Mouse (Mus musculus): ENCODE results near the gene Pim3. TPM values are rescaled to one million over a fixed set of nuclear protein-coding genes. Genes with fewer than 3 reads are reported as not detected.
"Not testable (repeated sequence)": the region's sequence is repeated elsewhere in the genome, so short reads cannot be mapped to it uniquely, and the experiment has no call there.

The Pim3 gene
- polyA plus RNA-seq (2015; fragmentation: Nextera tagmentation; extraction: Ambion mirVana) = 45.6 and 47.2 TPM in 2 replicates

- Histone ChIP-seq H3K36me3 (peaks cover 27% of the 10 kb centered on the region), H3K4me1 (replicated peaks) (peaks cover 30% of the 10 kb centered on the region), H3K9me3 (no peaks in the 10 kb centered on the region), H3K27me3 (no peaks in the 10 kb centered on the region), H3K27ac (peak within 1 kb of the TSS; percentile 98), H3K4me3 (peak within 1 kb of the TSS; percentile 93), H3K9ac (peak within 1 kb of the TSS; percentile 94), H3K4me2 (peak within 1 kb of the TSS; percentile 88)
- under 1% methylated on average over 107 of the region's 107 CpGs for WGBS
- ATAC-seq (ENCODE audit: low FRiP score) = peak; percentile 84
Measured at GRCm38 (mm10) chr15:88861772-88862622, at the start of gene Pim3. Gene Pim3, plus strand, starts transcription at chr15:88862186.

GRCm38 (mm10) chr15:88813262-88813661 lies 48.7 kb upstream of the Pim3 start:
- H3K4me3 ChIP-seq = no peak overlapping the region
- H3K4me2 ChIP-seq = no peak overlapping the region
- peaks cover 70% of the 10 kb centered on the region for H3K36me3 ChIP-seq
- H3K9ac ChIP-seq = no peak overlapping the region
- no peaks in the 10 kb centered on the region for H3K27me3 ChIP-seq
- 95% methylated on average over 3 of the region's 3 CpGs for WGBS
- ATAC-seq (ENCODE audit: low FRiP score) = no peak
- no peaks in the 10 kb centered on the region for H3K9me3 ChIP-seq
- H3K4me1 ChIP-seq (replicated peaks) = peaks cover 7% of the 10 kb centered on the region
- no peak overlapping the region for H3K27ac ChIP-seq

GRCm38 (mm10) chr15:88813873-88814272 lies 48.1 kb upstream of the Pim3 start:
- not testable (repeated sequence) for ATAC-seq (ENCODE audit: low FRiP score); H3K4me2 ChIP-seq; H3K4me3 ChIP-seq; H3K27ac ChIP-seq; H3K9ac ChIP-seq; H3K27me3 ChIP-seq; H3K9me3 ChIP-seq
- WGBS = 94% methylated on average over 2 of the region's 2 CpGs
- H3K36me3 ChIP-seq = peaks cover 64% of the 10 kb centered on the region
- H3K4me1 ChIP-seq (replicated peaks) = peaks cover 11% of the 10 kb centered on the region

GRCm38 (mm10) chr15:88814411-88815047 lies 47.5 kb upstream of the Pim3 start:
- Histone ChIP-seq H3K4me3 (no peak overlapping the region), H3K4me2 (no peak overlapping the region), H3K9me3 (no peaks in the 10 kb centered on the region), H3K27me3 (no peaks in the 10 kb centered on the region), H3K27ac (no peak overlapping the region), H3K4me1 (replicated peaks) (peaks cover 11% of the 10 kb centered on the region), H3K36me3 (peaks cover 58% of the 10 kb centered on the region), H3K9ac (no peak overlapping the region)
- 98% methylated on average over 11 of the region's 11 CpGs for WGBS
- ATAC-seq (ENCODE audit: low FRiP score) = no peak

- Histone ChIP-seq H3K4me2 (no peak overlapping the region), H3K27ac (no peak overlapping the region), H3K4me3 (no peak overlapping the region), H3K9me3 (no peaks in the 10 kb centered on the region), H3K9ac (no peak overlapping the region), H3K36me3 (peaks cover 53% of the 10 kb centered on the region), H3K27me3 (no peaks in the 10 kb centered on the region), H3K4me1 (replicated peaks) (peaks cover 13% of the 10 kb centered on the region)
- WGBS = 88% methylated on average over 6 of the region's 6 CpGs
- no peak for ATAC-seq (ENCODE audit: low FRiP score)
Measured at GRCm38 (mm10) chr15:88815196-88815700, 46.7 kb upstream of the Pim3 start.

- Histone ChIP-seq H3K4me1 (replicated peaks) (peaks cover 27% of the 10 kb centered on the region), H3K9me3 (no peaks in the 10 kb centered on the region), H3K4me3 (peak within 1 kb of the TSS; percentile 86), H3K27ac (peak within 1 kb of the TSS; percentile 89), H3K4me2 (peak within 1 kb of the TSS; percentile 83), H3K27me3 (no peaks in the 10 kb centered on the region), H3K36me3 (peaks cover 45% of the 10 kb centered on the region), H3K9ac (peak within 1 kb of the TSS; percentile 88)
- peak; percentile 98 for ATAC-seq (ENCODE audit: low FRiP score)
- under 1% methylated on average over 87 of the region's 88 CpGs for WGBS
Measured at GRCm38 (mm10) chr15:88819026-88819905, 42.7 kb upstream of the Pim3 start, which contains the start of the genes Alg12 and Creld2. Gene Alg12, minus strand, starts transcription at chr15:88819318. Gene Creld2, plus strand, starts transcription at chr15:88819646.

GRCm38 (mm10) chr15:88819906-88820303 lies 42.1 kb upstream of the Pim3 start:
- Histone ChIP-seq H3K27ac (peak overlapping the region; percentile 78), H3K4me3 (peak overlapping the region; percentile 86), H3K9me3 (no peaks in the 10 kb centered on the region), H3K27me3 (no peaks in the 10 kb centered on the region), H3K36me3 (peaks cover 45% of the 10 kb centered on the region), H3K4me1 (replicated peaks) (peaks cover 27% of the 10 kb centered on the region), H3K4me2 (peak overlapping the region; percentile 74), H3K9ac (peak overlapping the region; percentile 87)
- peak; percentile 1; the same call in 1 of the 2 replicates for ATAC-seq (ENCODE audit: low FRiP score)
- under 1% methylated on average over 23 of the region's 23 CpGs for WGBS

GRCm38 (mm10) chr15:88821403-88821802 lies 40.6 kb upstream of the Pim3 start:
- H3K4me3 ChIP-seq = no peak overlapping the region
- H3K9me3 ChIP-seq = no peaks in the 10 kb centered on the region
- H3K27ac ChIP-seq = no peak overlapping the region
- H3K27me3 ChIP-seq = no peaks in the 10 kb centered on the region
- peak overlapping the region; percentile 31; the same call in 1 of the 2 replicates for H3K9ac ChIP-seq
- no peak for ATAC-seq (ENCODE audit: low FRiP score)
- H3K4me1 ChIP-seq (replicated peaks) = peaks cover 27% of the 10 kb centered on the region
- WGBS = 89% methylated on average over 7 of the region's 7 CpGs
- peaks cover 47% of the 10 kb centered on the region for H3K36me3 ChIP-seq
- H3K4me2 ChIP-seq = no peak overlapping the region

GRCm38 (mm10) chr15:88822513-88822912 lies 39.5 kb upstream of the Pim3 start:
- Histone ChIP-seq H3K4me1 (replicated peaks) (peaks cover 27% of the 10 kb centered on the region), H3K27me3 (no peaks in the 10 kb centered on the region), H3K9ac (0 out of 2 replicates have a peak overlapping the region, but pooled peaks have one; percentile 6), H3K9me3 (no peaks in the 10 kb centered on the region), H3K27ac (no peak overlapping the region), H3K4me2 (no peak overlapping the region), H3K4me3 (no peak overlapping the region), H3K36me3 (peaks cover 54% of the 10 kb centered on the region)
- ATAC-seq (ENCODE audit: low FRiP score) = no peak
- 95% methylated on average over 7 of the region's 7 CpGs for WGBS

GRCm38 (mm10) chr15:88823376-88823775 lies 38.6 kb upstream of the Pim3 start:
- Histone ChIP-seq H3K27me3 (no peaks in the 10 kb centered on the region), H3K27ac (no peak overlapping the region), H3K9me3 (no peaks in the 10 kb centered on the region), H3K4me1 (replicated peaks) (peaks cover 21% of the 10 kb centered on the region), H3K36me3 (peaks cover 54% of the 10 kb centered on the region), H3K4me2 (no peak overlapping the region), H3K4me3 (no peak overlapping the region), H3K9ac (no peak overlapping the region)
- WGBS = 95% methylated on average over 5 of the region's 5 CpGs
- ATAC-seq (ENCODE audit: low FRiP score) = no peak

GRCm38 (mm10) chr15:88827466-88827865 lies 34.5 kb upstream of the Pim3 start:
- Histone ChIP-seq H3K9ac (no peak overlapping the region), H3K4me1 (replicated peaks) (peaks cover 10% of the 10 kb centered on the region), H3K27me3 (no peaks in the 10 kb centered on the region), H3K36me3 (peaks cover 46% of the 10 kb centered on the region), H3K4me3 (no peak overlapping the region), H3K27ac (no peak overlapping the region), H3K4me2 (no peak overlapping the region), H3K9me3 (no peaks in the 10 kb centered on the region)
- 93% methylated on average over 6 of the region's 6 CpGs for WGBS
- no peak for ATAC-seq (ENCODE audit: low FRiP score)

All from hindbrain, embryonic 13.5 days (tissue).